Mouse (Mus musculus) layer of hippocampus, postnatal 14 days (tissue): ENCODE measurements around the gene Hps6. TPM values are rescaled to one million over a fixed set of nuclear protein-coding genes. Genes with fewer than 3 reads are reported as not detected.
A peak's percentile ranks its signal among the peaks of the same experiment; 100 is the strongest.

Source experiments
- DNase-seq, 2 experiments: peaks; one replicate each; pipeline ENCODE4 v3.0.0; 2021 to 2022; ENCODE audit warnings: low spot score in 2 of 2, mixed read lengths in 1 of 2
- total RNA-seq, 2 experiments: library from RNA; stranded (reverse); gene quantifications; 2 replicates each; pipeline ENCODE4 v1.2.3; 2021

Hps6 gene
- total RNA-seq, 2 experiments from 2014 or later, result 4.9 to 5.9 TPM

GRCm38 (mm10) chr19:46028747-46029320, 25.5 kb downstream of the Hps6 start:
- no peak for DNase-seq

- DNase-seq, result no peak
These were observed 26.3 kb downstream of the Hps6 start for GRCm38 (mm10) chr19:46029652-46030051.

GRCm38 (mm10) chr19:46030196-46030983, 27.1 kb downstream of the Hps6 start:
- no peak for DNase-seq

GRCm38 (mm10) chr19:46031689-46032432, 28.6 kb downstream of the Hps6 start:
- DNase-seq, result no peak

GRCm38 (mm10) chr19:46032731-46033510, 29.6 kb downstream of the Hps6 start:
- DNase-seq, result no peak

GRCm38 (mm10) chr19:46033911-46034310, 30.6 kb downstream of the Hps6 start:
- DNase-seq, result no peak

- no peak for DNase-seq
These were observed 32.7 kb downstream of the Hps6 start for GRCm38 (mm10) chr19:46035971-46036370.

- DNase-seq, result peak in 1 of 2 experiments; percentile 11
These were observed 33.4 kb downstream of the Hps6 start for GRCm38 (mm10) chr19:46036477-46037242.

- no peak for DNase-seq
These were observed 34.1 kb downstream of the Hps6 start for GRCm38 (mm10) chr19:46037243-46037924.

- DNase-seq, result no peak
These were observed 34.9 kb downstream of the Hps6 start for GRCm38 (mm10) chr19:46037925-46038850.

- no peak for DNase-seq
These were observed 35.5 kb downstream of the Hps6 start for GRCm38 (mm10) chr19:46038851-46039260.

- peak; percentile 70 to 83 for DNase-seq
These were observed 36.2 kb downstream of the Hps6 start for GRCm38 (mm10) chr19:46039478-46039877.

GRCm38 (mm10) chr19:46040149-46040902, 37.0 kb downstream of the Hps6 start:
- no peak for DNase-seq

- no peak for DNase-seq
These were observed 38.1 kb downstream of the Hps6 start for GRCm38 (mm10) chr19:46041299-46041932.

GRCm38 (mm10) chr19:46041933-46042475, 38.7 kb downstream of the Hps6 start:
- peak; percentile 76 to 86 for DNase-seq

GRCm38 (mm10) chr19:46042476-46043011, 39.2 kb downstream of the Hps6 start:
- peak in 1 of 2 experiments; percentile 71 for DNase-seq

GRCm38 (mm10) chr19:46043380-46043779, 40.1 kb downstream of the Hps6 start:
- no peak for DNase-seq
